Mouse (Mus musculus) yolk sac, embryonic 10.5 days (tissue): ENCODE measurements around the gene Bst2.
"Not testable (repeated sequence)": the region's sequence is repeated elsewhere in the genome, so short reads cannot be mapped to it uniquely, and the experiment has no call there.

ENCODE experiments used
- DNase-seq: peaks from one replicate; pipeline ENCODE4 v3.0.0-alpha.2; 2017; ENCODE audit warnings: low spot score

Gene Bst2

DNA sequence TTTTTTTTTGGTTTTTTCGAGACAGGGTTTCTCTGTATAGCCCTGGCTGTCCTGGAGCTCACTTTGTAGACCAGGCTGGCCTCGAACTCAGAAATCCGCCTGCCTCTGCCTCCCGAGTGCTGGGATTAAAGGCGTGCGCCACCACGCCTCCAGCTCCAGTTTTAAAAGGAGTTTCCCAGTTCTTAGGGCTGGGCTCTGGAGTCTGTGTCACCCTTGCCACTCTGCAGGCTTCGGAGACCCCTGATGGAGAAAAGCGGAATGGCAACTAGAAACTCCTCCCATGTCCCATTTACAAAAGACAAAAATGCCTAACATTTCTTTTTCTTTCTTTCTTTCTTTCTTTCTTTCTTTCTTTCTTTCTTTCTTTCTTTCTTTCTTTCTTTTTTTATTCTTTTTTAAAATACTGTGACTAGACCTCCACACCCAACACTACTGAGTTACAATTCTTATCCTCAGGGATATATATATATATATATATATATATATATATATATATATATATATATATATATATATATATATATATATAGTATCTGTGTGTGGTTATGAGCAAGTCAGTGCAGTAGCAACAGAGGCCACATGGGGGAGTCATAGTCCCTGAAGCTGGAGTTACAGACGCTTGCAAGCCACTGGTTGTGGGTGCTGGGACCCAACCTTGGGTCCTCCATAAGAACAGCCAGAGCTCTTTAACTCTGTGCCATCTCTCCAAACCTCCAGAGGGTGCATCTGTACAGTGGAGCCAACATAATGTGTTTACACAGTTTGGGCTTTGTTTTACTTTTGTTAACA is 18.0 kb downstream of the Bst2 start:
- DNase-seq: not testable (repeated sequence)

DNA sequence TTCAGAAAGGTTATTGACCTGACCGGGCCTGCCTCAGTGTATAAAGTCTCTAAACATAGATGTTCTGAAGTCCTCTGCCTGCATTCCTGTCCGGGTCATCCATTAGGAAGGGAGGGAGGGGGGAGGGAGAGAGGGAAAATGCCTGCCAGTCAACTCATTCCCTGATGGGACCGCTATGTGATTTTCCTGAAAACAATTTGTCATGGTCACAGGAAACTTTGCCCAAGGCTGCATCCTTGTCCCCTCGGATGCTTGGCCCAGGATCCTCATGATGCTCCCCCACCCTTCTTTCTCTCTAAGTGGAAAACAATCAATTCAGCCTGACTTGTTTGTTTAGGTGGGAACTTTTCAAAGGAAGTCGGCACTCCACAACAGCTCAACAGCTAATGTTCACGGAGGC is 20.5 kb downstream of the Bst2 start:
- peak; percentile 54 for DNase-seq

GRCm38 (mm10) chr8:71515043-71515442 is 22.2 kb downstream of the Bst2 start:
- DNase-seq: no peak

GRCm38 (mm10) chr8:71513018-71513754 is 24.1 kb downstream of the Bst2 start:
- peak; percentile 37 for DNase-seq

DNA sequence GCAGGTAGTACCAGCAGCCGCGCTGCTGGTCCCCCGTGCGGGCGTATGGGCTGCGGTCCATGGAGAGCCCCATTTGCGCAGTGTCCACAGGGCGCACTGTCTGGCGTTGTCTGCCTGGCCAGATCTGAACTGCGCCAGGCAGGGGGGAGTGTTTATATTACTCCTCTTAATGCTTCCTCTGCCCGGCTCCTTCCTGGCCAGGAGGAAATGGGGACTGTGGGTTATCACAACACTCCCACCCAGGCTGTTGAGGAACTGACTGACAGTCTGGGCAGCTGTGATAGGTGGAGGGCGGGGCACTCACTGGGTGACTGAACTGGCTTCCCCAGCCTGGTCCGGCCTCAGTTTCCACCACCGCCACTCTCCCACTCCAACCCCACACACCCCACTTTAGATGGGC is 25.6 kb downstream of the Bst2 start, which contains the start of gene Plvap:
Gene Plvap, minus strand, starts transcription at position 109 of the 400 bp plus-strand sequence.
- DNase-seq: peak; percentile 46

DNA sequence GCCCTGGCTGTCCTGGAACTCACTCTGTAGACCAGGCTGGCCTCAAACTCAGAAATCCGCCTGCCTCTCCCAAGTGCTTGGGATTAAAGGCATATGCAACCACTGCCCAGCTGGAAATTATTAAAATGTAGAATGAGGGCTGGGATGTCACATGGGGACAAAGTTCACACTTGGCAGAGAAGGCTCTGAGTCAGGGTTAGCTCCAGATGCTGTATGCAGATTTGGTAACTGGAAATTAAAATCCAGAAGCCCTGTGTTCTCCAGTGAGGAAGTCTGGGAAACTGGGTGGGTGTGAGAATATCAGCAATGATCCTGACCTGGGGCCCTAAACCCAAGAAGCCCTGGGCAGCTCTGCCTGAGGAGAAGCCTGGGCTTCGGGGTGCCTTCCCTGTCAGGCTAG is 27.9 kb downstream of the Bst2 start:
- DNase-seq: no peak

- peak; percentile 76 for DNase-seq
Measured at GRCm38 (mm10) chr8:71507589-71508104, 29.6 kb downstream of the Bst2 start.

- no peak for DNase-seq
Measured at GRCm38 (mm10) chr8:71505979-71506378, 31.3 kb downstream of the Bst2 start.

DNA sequence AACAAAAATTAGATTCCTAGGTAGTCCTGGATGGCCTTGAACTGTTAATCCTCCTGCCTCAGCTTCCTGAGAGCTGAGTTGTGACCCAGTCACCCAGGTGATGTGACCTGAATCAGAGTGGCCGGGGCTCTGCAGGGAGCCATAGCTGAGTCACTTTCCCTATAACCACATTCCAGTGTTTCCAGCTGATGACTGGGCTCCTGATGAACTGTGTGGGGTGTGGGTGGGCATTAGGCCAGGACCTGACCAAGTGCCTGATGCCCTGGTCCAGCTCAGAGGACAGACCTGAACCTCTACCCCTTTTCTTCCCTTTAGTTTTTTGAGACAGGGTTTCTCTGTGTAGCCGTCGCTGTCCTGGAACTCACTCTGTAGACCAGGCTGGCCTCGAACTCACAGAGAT is 31.9 kb downstream of the Bst2 start:
- no peak for DNase-seq

GRCm38 (mm10) chr8:71504349-71504748 is 32.9 kb downstream of the Bst2 start:
- DNase-seq: no peak

- peak; percentile 57 for DNase-seq
Measured at GRCm38 (mm10) chr8:71498816-71499690, 38.2 kb downstream of the Bst2 start.

- DNase-seq: no peak
Measured at GRCm38 (mm10) chr8:71497881-71498501, 39.3 kb downstream of the Bst2 start.

DNA sequence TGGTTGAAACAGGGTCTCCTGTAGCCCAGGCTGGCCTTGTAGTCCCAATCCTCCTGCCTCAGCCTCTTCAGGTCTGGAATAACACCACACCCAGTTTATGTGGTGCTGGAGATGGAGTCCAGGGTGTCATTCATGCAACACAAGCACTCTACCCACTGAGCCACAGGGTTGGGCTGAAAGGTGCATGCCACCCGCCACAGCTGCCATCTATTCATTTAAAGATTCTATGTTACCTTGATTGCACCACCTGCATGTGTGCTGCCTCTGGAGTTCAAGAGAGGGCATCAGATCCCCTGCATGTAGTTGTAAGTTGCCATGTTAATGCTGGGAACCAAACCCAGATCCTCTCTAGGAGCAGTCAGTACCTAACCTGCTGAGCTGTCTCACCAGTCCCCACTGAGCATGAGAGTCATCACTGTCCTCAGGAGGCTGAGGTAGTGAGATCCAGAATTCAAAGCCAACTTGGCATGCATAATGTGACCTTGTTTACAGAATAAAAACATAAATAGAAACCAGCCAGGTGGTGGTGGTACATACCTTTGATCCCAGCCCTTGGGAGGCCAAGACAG is 40.1 kb downstream of the Bst2 start:
- no peak for DNase-seq

DNA sequence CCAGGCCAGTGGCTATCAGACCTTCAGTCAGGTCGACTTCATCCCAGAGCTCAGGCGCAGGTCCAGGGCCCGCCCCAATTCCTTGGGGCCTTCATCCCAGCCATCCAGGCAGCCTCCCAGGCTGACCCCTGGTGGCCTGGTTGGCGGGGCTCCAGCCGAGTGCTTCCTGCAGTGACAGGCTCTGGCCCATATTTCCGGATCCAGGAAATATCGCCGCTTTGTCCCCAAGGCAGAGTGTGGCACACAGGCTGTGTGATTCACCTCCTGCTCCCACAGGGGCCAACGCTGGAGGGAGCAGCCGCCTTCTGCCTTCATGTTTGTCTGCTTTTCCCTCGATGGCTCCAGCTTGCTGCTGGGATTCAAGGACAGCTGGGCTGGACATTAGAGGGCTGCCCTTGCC is 40.8 kb downstream of the Bst2 start:
- peak; percentile 28 for DNase-seq

GRCm38 (mm10) chr8:71495811-71496210 is 41.4 kb downstream of the Bst2 start:
- DNase-seq: no peak

- peak; percentile 59 for DNase-seq
Measured at GRCm38 (mm10) chr8:71495039-71495438, 42.2 kb downstream of the Bst2 start.

DNA sequence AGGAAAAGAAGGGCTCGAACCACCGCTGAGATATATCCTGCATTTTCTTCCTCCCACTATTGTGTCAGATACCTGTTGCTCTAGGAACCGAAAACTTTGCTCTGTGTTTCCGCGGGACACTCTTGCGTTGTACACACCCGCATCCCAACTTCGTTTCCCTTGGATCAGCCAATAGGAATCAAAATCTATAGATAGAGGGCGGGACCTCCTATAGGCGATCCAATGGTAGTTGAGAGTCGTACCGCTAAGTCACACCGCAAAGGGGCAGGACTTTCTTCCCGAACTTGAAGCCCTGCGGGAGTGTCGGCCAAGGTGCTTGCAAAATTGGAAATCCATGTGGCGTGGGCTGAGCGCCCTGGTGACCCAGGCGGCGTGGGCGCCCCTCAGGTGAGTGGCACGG is 48.8 kb downstream of the Bst2 start:
- DNase-seq: peak; percentile 90

DNA sequence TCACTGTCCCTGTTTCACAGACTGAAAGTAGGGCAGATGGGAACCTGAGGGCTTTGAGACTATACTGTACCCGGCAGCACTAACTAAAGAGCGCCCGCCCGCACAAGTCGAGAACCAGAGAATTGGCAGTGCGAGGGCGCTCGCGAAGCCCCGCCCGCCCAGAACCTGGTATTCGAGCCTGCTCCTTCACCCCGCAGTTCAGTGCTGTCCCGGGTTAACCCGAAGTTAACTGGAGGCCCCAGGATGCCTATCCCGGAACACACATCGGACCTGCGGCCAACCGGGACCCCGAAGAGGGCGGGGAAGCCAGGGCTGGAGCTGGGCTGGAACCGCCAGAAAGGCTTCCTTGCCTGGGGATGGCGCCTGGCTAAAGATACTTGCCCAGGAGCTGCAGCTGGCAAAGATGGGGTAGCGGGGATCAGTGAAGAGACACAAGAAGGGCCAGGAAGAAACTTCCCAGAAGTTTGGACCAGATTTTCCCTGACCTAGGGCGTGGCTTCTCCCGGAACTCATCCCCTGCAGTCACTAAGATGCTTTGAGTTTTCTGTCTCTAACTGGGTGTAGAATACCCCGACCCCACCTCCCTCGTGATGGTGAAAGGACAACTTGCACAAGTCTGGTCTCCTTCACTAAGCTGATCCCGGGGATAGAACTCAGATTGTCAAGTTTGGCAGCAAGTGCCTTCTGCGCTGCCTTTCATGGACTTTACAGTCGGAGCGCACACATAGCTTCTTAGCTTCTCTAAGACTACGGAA is 49.4 kb downstream of the Bst2 start, which contains the start of gene Gtpbp3:
Gene Gtpbp3, plus strand, starts transcription at position 413 of the 755 bp plus-strand sequence.
- DNase-seq: peak; percentile 63

GRCm38 (mm10) chr8:71486136-71486529 is 51.1 kb downstream of the Bst2 start:
- no peak for DNase-seq
